Mouse (Mus musculus) embryonic facial prominence, embryonic 11.5 days (tissue): ENCODE measurements around the gene Pdcd4. TPM values are rescaled to one million over a fixed set of nuclear protein-coding genes. Genes with fewer than 3 reads are reported as not detected.
"Not testable (repeated sequence)": the region's sequence is repeated elsewhere in the genome, so short reads cannot be mapped to it uniquely, and the experiment has no call there.

ENCODE experiments used
- ATAC-seq: fragments of 200-750 bp; cut with Nextera tagmentation; replicated peaks from 2 replicates; pipeline ENCODE4 v1.8.0; 2017; ENCODE audit warnings: low read depth; ENCODE audit not compliant: insufficient number of reproducible peaks, low FRiP score, low TSS enrichment
- DNase-seq: peaks from one replicate; pipeline ENCODE4 v3.0.0-alpha.2; 2015; ENCODE audit warnings: low spot score
- H3K27ac ChIP-seq: fragments of 300-500 bp; sonication (generic); replicated peaks from 2 replicates; pipeline ENCODE4 v1.5.1; 2014; ENCODE audit warnings: mild to moderate bottlenecking, low read depth, low read length, control low read depth
- H3K27me3 ChIP-seq: fragments of 300-500 bp; sonication (generic); 2 replicates; pipeline ENCODE4 v1.6.1; 2014; ENCODE audit warnings: mild to moderate bottlenecking, low read length, moderate library complexity, mixed read lengths; ENCODE audit not compliant: control insufficient read depth, insufficient read depth
- H3K36me3 ChIP-seq: fragments of 300-500 bp; sonication (generic); replicated peaks from 2 replicates; pipeline ENCODE4 v1.6.1; 2014; ENCODE audit warnings: low read depth, mild to moderate bottlenecking, low read length, moderate library complexity, mixed read lengths; ENCODE audit not compliant: control insufficient read depth, insufficient read depth
- H3K4me1 ChIP-seq: fragments of 300-500 bp; sonication (generic); 2 replicates; pipeline ENCODE4 v1.6.1; 2014; ENCODE audit warnings: low read length, mixed read lengths; ENCODE audit not compliant: control insufficient read depth, insufficient read depth
- H3K4me2 ChIP-seq: fragments of 300-500 bp; sonication (generic); 2 replicates; pipeline ENCODE4 v1.6.1; 2014; ENCODE audit warnings: low read depth, mild to moderate bottlenecking, control low read depth, low read length, moderate library complexity
- H3K4me3 ChIP-seq: fragments of 300-500 bp; sonication (generic); 2 replicates; pipeline ENCODE4 v1.5.1; 2014; ENCODE audit warnings: low read depth, low read length, control low read depth
- H3K9ac ChIP-seq: fragments of 300-500 bp; sonication (generic); replicated peaks from 2 replicates; pipeline ENCODE4 v1.6.1; 2014; ENCODE audit warnings: mild to moderate bottlenecking, control low read depth, low read length
- H3K9me3 ChIP-seq: fragments of 300-500 bp; sonication (generic); replicated peaks from 2 replicates; pipeline ENCODE4 v1.6.1; 2016; ENCODE audit warnings: mild to moderate bottlenecking, low read length, inconsistent platforms, mixed read lengths; ENCODE audit not compliant: control insufficient read depth
- WGBS: fragments of 180-500 bp; shearing (Covaris S2); extraction: QIAGEN DNeasy Blood & Tissue Kit; methylation state at CpG from one replicate; pipeline ENCODE4 v1.1.7; 2014; 5-methylcytosine and 5-hydroxymethylcytosine counted together
- polyA plus RNA-seq: library from polyadenylated mRNA; unstranded; fragments of >200 nt; fragmentation: Nextera tagmentation; extraction: Ambion mirVana; gene quantifications from 2 replicates; pipeline ENCODE4 v1.2.1, GENCODE M21; 2014

The Pdcd4 gene
- polyA plus RNA-seq, 1 experiment from 2014 or later: 96.2 TPM

- Histone ChIP-seq H3K9me3 (no peaks in the 10 kb centered on the region), H3K27ac (peak overlapping the region; percentile 97), H3K4me3 (peak overlapping the region; percentile 91), H3K4me2 (peak overlapping the region; percentile 46), H3K36me3 (no peaks in the 10 kb centered on the region), H3K4me1 (no peaks in the 10 kb centered on the region), H3K9ac (peak overlapping the region; percentile 92), H3K27me3 (no peaks in the 10 kb centered on the region)
- WGBS: under 1% methylated on average over 60 of the region's 69 CpGs
- DNase-seq (peak; percentile 76), ATAC-seq (peak; percentile 42)
These were observed 53.4 kb downstream of the Pdcd4 start for GRCm38 (mm10) chr19:53945171-53946042.

- DNase-seq (no peak), ATAC-seq (no peak)
- H3K4me3 ChIP-seq: no peak overlapping the region
- no peak overlapping the region for H3K4me2 ChIP-seq
- H3K9me3 ChIP-seq: no peaks in the 10 kb centered on the region
- no peak overlapping the region for H3K27ac ChIP-seq
- no peaks in the 10 kb centered on the region for H3K36me3 ChIP-seq
- H3K27me3 ChIP-seq: no peaks in the 10 kb centered on the region
- H3K4me1 ChIP-seq: no peaks in the 10 kb centered on the region
- H3K9ac ChIP-seq: no peak overlapping the region
- 93% methylated on average over 2 of the region's 2 CpGs for WGBS
These were observed 65.5 kb downstream of the Pdcd4 start for GRCm38 (mm10) chr19:53957513-53957912.

DNA sequence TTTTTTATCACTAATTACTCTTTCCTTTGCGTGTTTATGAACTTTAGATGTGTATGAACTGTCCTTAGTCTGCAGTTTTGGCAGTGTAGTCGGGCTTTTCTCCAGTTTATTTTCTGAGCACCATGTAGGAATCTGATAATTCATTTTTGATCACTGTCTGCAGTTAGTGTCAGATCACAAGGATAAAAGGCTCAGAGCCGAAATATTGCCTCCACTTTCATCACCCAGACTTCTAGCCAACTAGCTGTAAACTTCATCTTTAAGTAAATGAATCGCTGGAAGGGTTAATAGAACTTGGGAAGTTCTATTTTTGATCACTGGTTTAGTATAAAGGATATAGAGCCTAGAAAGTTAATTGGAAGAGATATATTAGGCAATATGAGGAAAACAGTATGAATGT, 70.5 kb downstream of the Pdcd4 start:
- ATAC-seq: no peak

DNA sequence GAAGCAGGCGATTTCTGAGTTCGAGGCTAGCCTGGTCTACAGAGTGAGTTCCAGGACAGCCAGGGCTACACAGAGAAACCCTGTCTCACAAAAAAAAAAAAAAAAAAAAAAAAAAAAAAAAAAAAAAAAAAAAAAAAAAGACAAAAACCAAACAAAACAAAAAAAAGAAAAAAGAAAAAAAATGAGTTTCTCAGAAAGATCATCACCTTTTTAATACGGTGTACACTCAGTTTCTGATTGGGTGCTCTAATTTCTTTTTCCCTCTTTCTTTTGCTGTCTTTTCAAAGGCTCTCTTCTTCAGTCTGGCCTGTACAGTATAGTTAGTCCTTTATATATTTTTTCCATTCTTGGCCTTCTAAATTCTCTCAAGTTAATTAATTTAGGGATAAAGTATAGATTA, 72.3 kb downstream of the Pdcd4 start:
- not testable (repeated sequence) for H3K27me3 ChIP-seq, H3K9me3 ChIP-seq, H3K27ac ChIP-seq, DNase-seq, H3K4me2 ChIP-seq, H3K4me3 ChIP-seq, H3K4me1 ChIP-seq, ATAC-seq, H3K36me3 ChIP-seq, H3K9ac ChIP-seq
- 98% methylated on average over 3 of the region's 3 CpGs for WGBS

More for the DNA sequence above, 70.5 kb downstream of the Pdcd4 start:
- H3K4me2 ChIP-seq: no peak overlapping the region
- no peak overlapping the region for H3K4me3 ChIP-seq
- H3K9ac ChIP-seq: no peak overlapping the region
- H3K4me1 ChIP-seq: no peaks in the 10 kb centered on the region
- H3K27me3 ChIP-seq: no peaks in the 10 kb centered on the region
- no peak overlapping the region for H3K27ac ChIP-seq
- no peaks in the 10 kb centered on the region for H3K9me3 ChIP-seq
- DNase-seq: no peak
- no peaks in the 10 kb centered on the region for H3K36me3 ChIP-seq
- 97% methylated on average over 4 of the region's 4 CpGs for WGBS

DNA sequence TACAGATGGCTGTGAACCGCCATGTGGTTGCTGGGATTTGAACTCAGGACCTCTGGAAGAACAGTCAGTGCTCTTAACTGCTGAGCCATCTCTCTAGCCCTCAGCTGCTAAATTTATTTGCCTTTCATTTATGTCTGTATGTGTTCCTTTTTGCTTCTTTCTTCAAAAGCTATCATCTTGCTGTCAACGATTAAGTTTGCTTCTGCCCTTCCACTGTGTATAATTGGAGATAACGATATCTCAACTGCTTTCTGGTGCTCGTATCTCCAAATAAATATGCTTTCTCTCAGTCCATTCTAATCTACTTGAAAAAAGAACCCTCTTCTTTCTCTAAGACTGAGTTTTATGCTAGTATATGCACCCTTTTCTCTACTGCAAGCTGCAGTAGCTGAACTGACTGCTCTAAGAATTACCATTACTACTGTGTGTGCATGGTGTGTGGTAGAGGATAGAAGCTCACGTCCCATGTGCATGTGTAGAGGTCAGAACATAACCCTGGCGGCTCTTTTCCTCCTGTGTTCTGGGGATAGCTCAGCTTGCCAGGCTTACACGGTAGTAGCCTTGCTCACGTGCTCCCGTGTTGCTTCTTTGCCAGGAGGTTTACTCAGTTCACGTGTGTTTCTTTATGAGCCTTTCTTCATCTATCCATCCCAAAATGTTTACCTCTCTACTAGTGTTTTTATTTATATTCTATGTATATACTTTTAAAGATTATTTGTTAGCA, 73.0 kb downstream of the Pdcd4 start:
- 90% methylated on average over 10 of the region's 10 CpGs for WGBS
- no peak overlapping the region for H3K4me2 ChIP-seq
- H3K9ac ChIP-seq: no peak overlapping the region
- no peaks in the 10 kb centered on the region for H3K4me1 ChIP-seq
- H3K4me3 ChIP-seq: no peak overlapping the region
- no peaks in the 10 kb centered on the region for H3K9me3 ChIP-seq
- H3K36me3 ChIP-seq: no peaks in the 10 kb centered on the region
- DNase-seq (no peak), ATAC-seq (no peak)
- H3K27ac ChIP-seq: no peak overlapping the region
- H3K27me3 ChIP-seq: no peaks in the 10 kb centered on the region

DNA sequence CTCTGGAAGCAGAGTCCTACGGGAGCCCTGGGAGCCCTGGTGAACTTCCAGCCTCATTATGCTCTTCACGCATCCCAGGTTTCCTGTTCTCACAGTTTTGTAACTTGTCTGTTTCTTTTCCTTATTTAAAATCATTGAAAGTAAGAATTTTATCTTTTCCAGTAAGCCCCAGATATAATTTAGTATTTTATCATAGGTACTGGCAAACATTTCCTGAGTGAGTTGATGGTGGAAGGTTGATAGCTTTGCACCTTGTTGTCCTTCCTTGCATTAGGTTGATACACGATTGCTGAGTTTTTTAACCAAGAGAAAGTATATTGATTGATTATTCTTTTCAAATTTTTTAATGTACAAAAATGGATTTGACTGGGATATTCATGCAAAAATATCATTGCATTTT, 77.2 kb downstream of the Pdcd4 start:
- WGBS: 83% methylated on average over 3 of the region's 3 CpGs
- ATAC-seq (no peak), DNase-seq (no peak)
- Histone ChIP-seq H3K4me2 (no peak overlapping the region), H3K9ac (no peak overlapping the region), H3K27me3 (no peaks in the 10 kb centered on the region), H3K4me3 (no peak overlapping the region), H3K4me1 (no peaks in the 10 kb centered on the region), H3K9me3 (no peaks in the 10 kb centered on the region), H3K27ac (no peak overlapping the region), H3K36me3 (no peaks in the 10 kb centered on the region)

DNA sequence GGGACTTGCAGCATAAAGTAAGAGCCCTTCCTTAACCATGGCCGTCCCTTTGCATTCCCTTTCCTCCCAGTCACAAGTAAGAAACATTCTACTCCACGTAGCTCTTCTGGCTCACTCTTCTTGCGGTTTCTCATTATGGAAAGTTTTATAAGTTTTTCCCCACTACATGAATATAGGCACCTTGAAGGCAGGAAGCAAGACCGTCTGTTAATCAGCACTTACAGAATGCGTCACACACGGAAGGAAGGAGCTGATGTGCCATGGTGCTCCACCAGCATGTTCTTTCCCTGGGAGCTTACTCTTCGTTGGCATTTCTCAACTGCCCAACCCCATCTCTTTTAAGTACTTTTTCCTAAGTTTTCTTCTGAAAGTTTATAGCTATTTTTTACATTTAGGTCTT, 79.9 kb downstream of the Pdcd4 start:
- no peaks in the 10 kb centered on the region for H3K9me3 ChIP-seq
- no peak overlapping the region for H3K27ac ChIP-seq
- WGBS: 74% methylated on average over 7 of the region's 7 CpGs
- ATAC-seq: no peak
- DNase-seq: peak; percentile 14
- no peak overlapping the region for H3K9ac ChIP-seq
- H3K36me3 ChIP-seq: no peaks in the 10 kb centered on the region
- no peaks in the 10 kb centered on the region for H3K27me3 ChIP-seq
- H3K4me3 ChIP-seq: no peak overlapping the region
- H3K4me2 ChIP-seq: no peak overlapping the region
- no peaks in the 10 kb centered on the region for H3K4me1 ChIP-seq

DNA sequence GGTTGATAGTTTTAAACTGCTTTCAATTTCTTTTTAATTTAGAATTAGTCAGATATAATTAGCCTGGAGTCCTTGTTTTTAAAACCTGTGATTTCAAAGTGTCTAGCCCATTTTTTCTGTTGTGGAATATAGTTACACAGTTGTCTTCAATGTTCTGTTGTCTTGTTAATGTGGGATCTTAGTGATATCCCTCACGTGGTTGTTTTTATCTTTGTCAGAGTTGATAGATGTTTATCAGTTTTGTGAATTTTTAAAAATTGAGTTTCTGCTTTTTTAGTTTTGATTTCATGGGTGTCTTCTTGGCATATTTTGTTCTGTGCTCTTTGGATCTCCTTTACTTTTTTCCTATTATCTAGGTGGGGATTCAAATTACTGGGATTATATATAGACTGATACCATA, 81.6 kb downstream of the Pdcd4 start:
- no peaks in the 10 kb centered on the region for H3K4me1 ChIP-seq
- no peak for DNase-seq
- no peaks in the 10 kb centered on the region for H3K27me3 ChIP-seq
- no peak overlapping the region for H3K27ac ChIP-seq
- H3K9ac ChIP-seq: no peak overlapping the region
- no peak overlapping the region for H3K4me2 ChIP-seq
- H3K4me3 ChIP-seq: no peak overlapping the region
- H3K36me3 ChIP-seq: no peaks in the 10 kb centered on the region
- WGBS: 90% methylated on average over 1 of the region's 1 CpGs
- no peaks in the 10 kb centered on the region for H3K9me3 ChIP-seq
- ATAC-seq: no peak
